Mouse (Mus musculus): ENCODE data around the gene Ikzf3.

GRCm38 (mm10) chr11:98463911-98464310 is 81.9 kb downstream of the Ikzf3 start:
- TF ChIP-seq POLR2A (IDR thresholded peaks at IDR 0.05; ENCODE audit: extremely low read depth, insufficient read depth, low read length) (no peak), CTCF (IDR thresholded peaks at IDR 0.05; ENCODE audit: low read depth, low read length) (no peak)
